Mouse (Mus musculus): ENCODE data around the gene Gm20661.
A peak's percentile ranks its signal among the peaks of the same experiment; 100 is the strongest.

The Gm20661 gene

DNA sequence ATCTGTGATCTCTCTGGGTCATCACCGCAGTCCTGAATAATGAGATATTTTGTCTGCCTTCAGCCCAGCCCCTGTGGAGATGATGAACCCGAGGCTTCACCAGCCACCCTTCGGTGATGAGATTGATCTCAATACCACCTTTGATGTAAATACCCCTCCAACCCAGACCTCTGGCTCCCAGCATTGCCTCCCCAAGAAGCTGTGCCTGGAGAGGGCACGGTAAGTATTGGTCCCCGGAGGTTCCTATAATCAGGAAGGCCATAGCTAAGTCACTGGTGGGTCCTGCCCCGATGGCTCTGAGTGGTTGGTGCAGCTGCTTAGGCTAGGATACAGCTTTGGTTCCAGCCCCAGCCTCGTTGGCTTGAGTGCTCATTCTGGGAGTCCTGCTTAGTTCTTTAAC is 14.3 kb upstream of the Gm20661 start:
- no peak for DNase-seq

DNA sequence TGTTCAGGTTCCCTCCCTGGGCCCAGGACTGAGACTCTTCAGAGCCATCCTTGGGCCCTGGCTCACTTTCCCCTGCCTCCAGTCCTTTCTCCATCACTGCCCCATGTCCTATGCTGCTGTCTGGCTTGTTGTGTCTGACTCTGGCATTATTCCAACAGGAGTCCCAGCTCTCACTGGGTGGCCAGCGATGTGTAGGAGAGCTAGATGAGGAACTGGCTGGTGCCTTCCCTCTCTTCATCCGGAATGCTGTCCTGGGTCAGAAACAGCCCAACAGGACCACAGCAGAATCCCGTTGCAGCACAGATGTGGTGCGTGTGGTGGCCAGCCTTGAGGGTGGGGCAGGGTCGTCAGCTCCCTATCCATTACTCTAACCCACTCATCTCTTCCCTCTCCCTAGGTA is 12.5 kb upstream of the Gm20661 start:
- DNase-seq: no peak

DNA sequence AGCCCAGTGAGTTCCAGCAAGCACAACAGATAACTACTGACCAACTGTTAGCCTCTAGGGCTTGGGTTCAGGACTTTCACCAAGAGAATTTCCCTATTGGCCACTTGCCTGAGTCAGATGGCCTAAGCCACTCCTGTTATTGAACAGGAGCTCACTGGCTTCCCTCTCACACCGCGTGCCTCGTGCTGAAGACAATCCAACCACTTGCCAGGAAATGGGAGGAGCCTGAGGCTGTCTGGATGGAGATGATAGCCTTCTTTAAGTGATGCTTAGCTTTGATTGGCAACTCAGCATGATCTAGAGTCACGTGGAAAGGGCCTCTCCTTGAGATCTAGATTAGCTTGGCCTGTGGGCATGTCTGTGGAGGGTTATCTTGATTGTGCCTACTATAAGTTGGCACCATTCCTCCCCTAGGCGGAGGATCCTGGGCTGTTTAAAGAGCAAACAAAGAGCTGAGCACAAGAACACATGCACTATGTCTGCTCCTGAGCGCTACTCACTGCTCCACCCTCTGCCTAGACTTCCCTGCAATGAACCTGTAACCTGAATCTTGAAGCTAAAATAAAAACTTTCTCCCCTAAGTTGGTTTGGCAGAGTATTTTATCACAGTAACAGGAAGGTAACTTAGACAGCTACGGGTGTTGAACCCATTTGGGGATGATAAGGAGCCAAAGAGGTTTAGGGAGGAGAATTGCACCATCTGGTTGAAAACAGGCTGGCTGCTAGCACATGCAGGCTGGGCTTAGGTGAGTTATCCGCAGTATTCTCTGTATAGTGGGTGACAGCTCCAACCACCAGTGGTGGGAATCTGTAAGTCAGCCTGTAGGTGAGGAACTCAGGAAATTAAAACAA is 10.9 kb upstream of the Gm20661 start:
- DNase-seq: no peak

DNA sequence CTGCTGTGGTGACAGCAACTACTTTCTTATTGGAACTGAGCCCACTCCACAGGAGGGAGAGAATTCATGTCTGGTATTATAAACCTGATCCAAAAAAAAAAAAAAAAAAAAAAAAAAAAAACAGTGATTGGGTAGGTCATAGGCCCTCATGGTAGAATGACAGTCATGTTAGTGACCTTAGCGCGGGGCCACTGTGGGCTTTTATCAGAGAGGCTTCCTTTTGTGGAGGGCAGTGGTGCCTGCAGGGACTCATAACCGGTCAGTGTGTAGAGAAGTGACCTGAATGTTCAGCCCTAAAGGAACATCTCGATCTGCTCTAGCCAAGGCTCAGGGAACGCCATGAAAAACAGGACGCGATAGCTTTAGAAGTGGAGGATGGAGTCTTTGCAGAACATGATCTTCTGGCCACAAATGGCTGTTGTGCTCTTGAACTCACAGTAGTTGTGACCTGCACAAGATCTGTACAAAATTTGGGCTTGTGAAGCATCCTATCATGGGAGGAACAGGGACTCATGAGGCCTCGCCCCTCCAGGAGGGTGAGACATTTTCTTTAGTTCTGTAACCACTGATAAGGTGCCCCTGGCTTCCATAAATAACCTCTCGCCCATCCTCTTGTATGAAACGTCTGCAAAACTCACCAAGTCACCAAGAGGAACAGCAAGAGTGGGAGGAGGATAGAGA is 8.2 kb upstream of the Gm20661 start:
- no peak for DNase-seq

GRCm38 (mm10) chr9:107975399-107976386 is 7.2 kb upstream of the Gm20661 start, which contains the start of gene Uba7:
Gene Uba7 (plus strand): TSS chr9:107975505.
- no peak for DNase-seq

GRCm38 (mm10) chr9:107978815-107979214 is 4.0 kb upstream of the Gm20661 start:
- DNase-seq: no peak

- DNase-seq: peak; percentile 64
Observed at GRCm38 (mm10) chr9:107981684-107982605, 913 bp upstream of the Gm20661 start.

DNA sequence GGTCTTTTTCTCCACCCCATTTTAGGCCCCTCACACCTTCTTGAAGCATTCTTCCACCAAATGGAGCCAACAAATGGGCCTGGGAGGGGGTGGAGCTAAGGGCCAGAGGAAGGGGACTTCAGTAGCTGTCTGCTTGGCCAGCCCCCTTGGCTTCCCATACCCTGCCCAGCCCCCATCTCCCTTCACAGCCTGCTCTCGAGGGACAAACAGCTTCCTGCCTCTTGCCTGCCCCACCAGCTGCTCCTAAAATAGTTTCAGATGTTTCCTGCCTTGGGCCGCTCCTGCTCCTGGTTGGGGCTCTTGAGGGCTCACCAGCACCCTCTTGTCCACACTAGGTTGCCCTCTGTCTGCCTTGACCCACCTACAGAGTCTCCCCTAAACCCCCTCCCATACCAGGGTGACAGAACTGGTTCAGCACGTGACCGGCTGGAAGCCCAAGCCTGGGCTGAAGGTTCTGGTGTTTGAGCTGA is 598 bp downstream of the Gm20661 start:
- peak; percentile 36 for DNase-seq

DNA sequence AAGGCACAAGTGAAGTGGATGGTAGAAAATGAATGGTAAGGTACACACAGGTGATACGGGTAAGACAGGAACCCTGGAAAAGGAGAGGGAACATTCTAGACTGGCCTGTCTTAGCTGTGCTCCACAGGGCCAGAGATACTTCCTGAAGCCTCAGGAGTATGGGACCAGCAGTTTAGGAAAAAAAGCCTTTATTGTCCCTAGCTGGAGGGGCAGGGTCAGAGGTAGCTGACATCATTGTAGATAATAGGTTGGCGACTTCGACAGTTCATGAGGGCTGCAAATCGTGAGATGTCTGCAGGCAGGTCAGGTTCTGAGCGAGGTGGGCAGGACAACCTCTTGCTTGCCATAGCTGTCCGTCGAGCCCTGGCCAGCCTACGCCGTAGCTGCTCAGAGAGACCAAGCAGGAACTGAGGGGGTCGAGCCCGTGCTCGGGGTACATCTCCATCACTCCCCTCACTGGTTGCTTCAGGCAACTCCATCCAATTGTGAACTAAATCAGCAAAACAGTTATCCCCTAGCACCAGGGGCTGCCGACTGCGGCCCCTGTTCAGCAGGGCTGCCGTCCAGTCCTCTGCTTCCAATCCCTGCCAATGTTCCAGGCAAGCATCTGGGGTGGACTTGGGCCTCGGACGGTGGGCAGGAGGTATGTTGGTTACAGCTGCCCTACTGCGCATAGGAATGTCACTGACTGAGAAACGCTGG is 1.3 kb downstream of the Gm20661 start:
- DNase-seq: no peak

- DNase-seq: no peak
Observed at GRCm38 (mm10) chr9:107984754-107985055, 1.8 kb downstream of the Gm20661 start.

DNA sequence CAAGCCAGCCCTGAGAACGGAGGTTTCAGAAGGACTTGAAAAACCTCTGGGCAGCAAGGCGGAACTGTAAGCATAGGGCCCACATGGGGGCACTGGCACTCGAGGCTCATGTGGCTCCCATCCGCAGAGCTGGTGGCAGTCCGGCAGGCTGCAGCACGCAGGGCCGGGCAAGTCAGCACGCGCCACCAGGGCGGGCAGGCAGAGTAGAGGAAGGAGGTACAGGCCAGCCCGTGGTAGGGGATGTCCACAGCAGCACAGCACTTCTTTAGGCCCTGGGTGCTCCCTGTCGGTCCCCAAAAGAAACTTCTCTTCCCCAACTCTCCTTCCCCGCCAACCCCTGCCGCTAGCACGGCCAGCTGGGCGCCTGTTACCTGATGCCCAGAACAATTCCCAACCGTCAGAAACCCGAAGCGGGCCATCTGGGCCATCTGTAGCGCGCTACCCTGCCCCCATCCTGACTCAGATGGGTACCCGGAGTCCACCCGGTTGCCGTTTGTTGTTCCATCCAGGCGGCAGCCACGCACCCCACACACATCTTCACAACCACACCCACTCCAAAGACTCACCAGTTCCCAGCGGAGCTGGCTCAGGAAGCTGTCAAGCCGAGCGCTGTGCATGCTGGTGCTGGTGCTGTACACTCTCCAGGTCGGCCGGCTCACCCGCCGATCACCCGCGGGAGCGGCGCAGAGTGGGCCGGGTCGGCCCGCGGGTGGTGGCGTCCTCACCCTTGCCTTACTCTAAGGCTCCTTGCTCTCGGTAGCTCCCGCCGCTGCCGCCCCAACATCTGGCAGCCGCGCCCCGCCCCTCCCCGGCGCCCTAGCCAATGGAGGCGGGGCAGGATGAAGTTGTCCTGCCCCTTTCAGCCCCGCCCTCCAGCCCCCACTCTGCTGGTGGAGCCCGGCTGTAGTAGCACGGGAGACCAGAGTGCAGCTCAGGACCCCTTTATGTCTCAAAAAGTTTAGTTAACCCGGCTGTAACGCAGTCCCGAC is 2.6 kb downstream of the Gm20661 start, which contains the start of gene Inka1:
Inka1 (minus strand) TSS at position 749 of the 989 bp plus-strand sequence.
- peak; percentile 86 for DNase-seq

DNA sequence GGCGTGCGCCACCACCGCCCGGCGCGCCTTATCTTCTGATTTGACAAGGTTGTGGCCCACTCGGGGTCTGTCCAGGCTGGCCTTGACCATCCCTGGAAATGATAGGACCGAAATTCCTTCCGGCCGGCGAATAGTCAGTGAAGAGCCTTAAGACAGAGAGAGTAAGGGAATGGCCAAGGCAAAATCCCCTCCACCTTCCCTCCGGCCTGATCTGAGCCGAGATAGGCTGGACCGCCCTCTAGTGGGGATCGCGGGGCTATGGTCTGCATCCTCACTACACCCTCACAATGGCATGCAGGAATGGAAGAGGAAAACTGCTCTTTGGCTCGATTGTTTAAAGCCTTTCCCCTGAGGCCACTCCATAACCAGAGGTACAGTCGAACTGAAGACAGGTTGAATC is 3.5 kb downstream of the Gm20661 start:
- peak; percentile 73 for DNase-seq

GRCm38 (mm10) chr9:107987950-107988349 is 5.1 kb downstream of the Gm20661 start:
- DNase-seq: no peak

DNA sequence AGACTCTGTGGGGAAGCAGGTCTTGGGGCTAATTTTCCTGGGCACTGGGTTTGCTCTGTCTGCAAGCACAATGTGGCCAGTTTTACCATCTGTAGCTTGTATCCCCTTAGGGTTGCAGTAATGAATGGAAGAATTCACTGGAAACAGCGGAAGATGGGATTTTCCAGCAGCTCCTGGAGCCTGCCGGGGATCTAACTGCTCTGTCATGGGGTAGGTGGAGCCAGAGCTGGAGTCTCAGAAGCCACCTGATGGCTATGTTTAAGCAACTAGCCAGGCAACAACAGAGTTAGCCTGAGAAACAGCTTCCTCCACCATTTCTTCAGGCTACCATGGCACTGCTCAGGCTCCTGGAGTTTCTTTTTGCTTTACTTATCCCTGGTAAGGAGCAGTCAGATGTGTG is 9.3 kb downstream of the Gm20661 start, which contains the start of gene Cdhr4:
Cdhr4 (plus strand) TSS at position 301 of the 400 bp plus-strand sequence.
- no peak for DNase-seq

GRCm38 (mm10) chr9:107993013-107993412 is 10.2 kb downstream of the Gm20661 start:
- no peak for DNase-seq

DNA sequence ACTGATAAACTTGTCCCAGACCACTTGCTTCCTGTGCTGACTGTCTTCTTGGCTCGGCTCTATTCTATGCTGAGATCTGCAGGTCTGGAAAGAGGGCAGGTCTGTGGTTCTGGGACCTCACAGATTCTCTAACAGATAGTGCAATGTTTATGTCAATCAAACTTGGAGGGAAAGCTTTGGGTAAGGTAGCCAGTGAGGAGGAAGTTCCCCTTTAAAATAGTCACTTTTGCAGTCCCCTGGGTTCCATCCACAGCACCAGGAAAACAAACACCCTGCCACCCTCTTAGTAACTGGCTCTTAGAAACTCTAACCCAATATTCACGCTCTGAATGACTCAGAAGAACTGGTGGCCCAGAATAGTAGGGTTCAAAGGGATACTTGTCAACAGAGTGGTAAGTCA is 11.6 kb downstream of the Gm20661 start:
- DNase-seq: no peak

- DNase-seq: no peak
Observed at GRCm38 (mm10) chr9:107995513-107995912, 12.7 kb downstream of the Gm20661 start.

GRCm38 (mm10) chr9:107996049-107996448 is 13.2 kb downstream of the Gm20661 start, which contains the start of gene Gm20662:
Gene Gm20662 (plus strand): TSS chr9:107996349.
- no peak for DNase-seq

- peak; percentile 100 for DNase-seq
Observed at GRCm38 (mm10) chr9:108001922-108002770, 19.3 kb downstream of the Gm20661 start, which contains the start of gene Ip6k1. Gene Ip6k1 (plus strand): TSS chr9:108002501.

Data from right cerebral cortex, adult 18-20 months (tissue).